Mouse (Mus musculus): ENCODE measurements around the gene Ctsk. TPM values are rescaled to one million over a fixed set of nuclear protein-coding genes. Genes with fewer than 3 reads are reported as not detected.

Ctsk gene
- polyA plus RNA-seq, 1 experiment from 2014 or later, result 10.8 TPM

Other genes starting within 250 kb of the Ctsk start
- gene Bnipl, start 248.1 kb upstream of the Ctsk start, polyA plus RNA-seq (2015; fragmentation: Nextera tagmentation; extraction: Ambion mirVana), result 0.13 and 0.25 TPM in 2 replicates
- 42.2 and 43.0 TPM in 2 replicates for gene Mindy1, start 217.9 kb upstream of the Ctsk start, polyA plus RNA-seq (2015; fragmentation: Nextera tagmentation; extraction: Ambion mirVana)
- gene Prune1, start 217.2 kb upstream of the Ctsk start, polyA plus RNA-seq (2015; fragmentation: Nextera tagmentation; extraction: Ambion mirVana), result 50.3 and 51.8 TPM in 2 replicates
- 0.31 and 0.38 TPM in 2 replicates for gene Anxa9, start 192.1 kb upstream of the Ctsk start, polyA plus RNA-seq (2015; fragmentation: Nextera tagmentation; extraction: Ambion mirVana)
- gene Cers2, start 184.5 kb upstream of the Ctsk start, polyA plus RNA-seq (2015; fragmentation: Nextera tagmentation; extraction: Ambion mirVana), result 91.8 and 93.7 TPM in 2 replicates
- gene Setdb1, start 142.1 kb upstream of the Ctsk start, polyA plus RNA-seq (2015; fragmentation: Nextera tagmentation; extraction: Ambion mirVana), result 45.6 and 46.2 TPM in 2 replicates
- not detected in 2 replicates for gene 4930558C23Rik, start 96.4 kb upstream of the Ctsk start, polyA plus RNA-seq (2015; fragmentation: Nextera tagmentation; extraction: Ambion mirVana)
- gene Arnt, start 64.9 kb upstream of the Ctsk start, polyA plus RNA-seq (2015; fragmentation: Nextera tagmentation; extraction: Ambion mirVana), result 20.0 and 21.0 TPM in 2 replicates
- 15.1 and 16.8 TPM in 2 replicates for gene Ctss, start 27.5 kb downstream of the Ctsk start, polyA plus RNA-seq (2015; fragmentation: Nextera tagmentation; extraction: Ambion mirVana)
- gene Hormad1, start 60.4 kb downstream of the Ctsk start, polyA plus RNA-seq (2015; fragmentation: Nextera tagmentation; extraction: Ambion mirVana), result not detected in 2 replicates
- 30.6 and 32.6 TPM in 2 replicates for gene Golph3l, start 89.7 kb downstream of the Ctsk start, polyA plus RNA-seq (2015; fragmentation: Nextera tagmentation; extraction: Ambion mirVana)
- gene Ensa, start 125.7 kb downstream of the Ctsk start, polyA plus RNA-seq (2015; fragmentation: Nextera tagmentation; extraction: Ambion mirVana), result 106 and 108 TPM in 2 replicates
- 49.3 and 54.2 TPM in 2 replicates for gene Mcl1, start 159.5 kb downstream of the Ctsk start, polyA plus RNA-seq (2015; fragmentation: Nextera tagmentation; extraction: Ambion mirVana)
- gene Adamtsl4, start 188.7 kb downstream of the Ctsk start, polyA plus RNA-seq (2015; fragmentation: Nextera tagmentation; extraction: Ambion mirVana), result 0.98 and 1.0 TPM in 2 replicates
- 12.9 and 13.4 TPM in 2 replicates for gene Ecm1, start 240.3 kb downstream of the Ctsk start, polyA plus RNA-seq (2015; fragmentation: Nextera tagmentation; extraction: Ambion mirVana)